ENCODE assay signal across 8 mouse cellular contexts in genomic region chr17:26948316-26949050, GRCm38 (mm10). TPM values are rescaled to one million over a fixed set of nuclear protein-coding genes. Genes with fewer than 3 reads are reported as not detected.
DNase-seq lines count a peak whose midpoint lies in the region; ATAC-seq and TF ChIP-seq lines count a peak whose summit lies in the region.

No protein-coding gene starts in this region.

- H3K9ac ChIP-seq in ES-E14 (ENCODE audit: insufficient read depth, low read depth, low read length, poor library complexity, severe bottlenecking), result peak overlapping the region; percentile 69
- H3K9ac ChIP-seq in heart, embryonic 16.5 days (ENCODE audit: low read length), result peak overlapping the region; percentile 85

- no peaks in the 10 kb centered on the region for H3K27me3 ChIP-seq in heart, embryonic 16.5 days (ENCODE audit: control insufficient read depth, insufficient read depth, low read length)

- H3K4me2 ChIP-seq in heart, embryonic 16.5 days (ENCODE audit: low read depth, low read length), result peak overlapping the region; percentile 98

- H3K9me3 ChIP-seq in ES-E14 (ENCODE audit: control insufficient read depth, insufficient read depth, low read depth, low read length), result no peaks in the 10 kb centered on the region
- H3K9me3 ChIP-seq in heart, embryonic 16.5 days (replicated peaks; ENCODE audit: control insufficient read depth, low read length), result no peaks in the 10 kb centered on the region

- peak overlapping the region; percentile 50 to 77 for H3K4me3 ChIP-seq in ES-E14 (ENCODE audit: insufficient read depth in 1 of 2, low read depth in 1 of 2, low read length in 2 of 2, poor library complexity in 1 of 2, severe bottlenecking in 1 of 2)
- peak overlapping the region; percentile 77 for H3K4me3 ChIP-seq in heart, embryonic 16.5 days (ENCODE audit: low read length)

- ATAC-seq in frontal cortex, adult (ENCODE audit: low TSS enrichment), result no peak
- no peak for ATAC-seq in heart, embryonic 16.5 days (replicated peaks; ENCODE audit: extremely low read depth, insufficient read depth, low FRiP score)

- peak; percentile 47 to 54 for DNase-seq in frontal cortex, postnatal 36 days (ENCODE audit: low spot score in 2 of 2)
- DNase-seq in ES-E14 (ENCODE audit: low read depth, low spot score), result no peak
- DNase-seq in embryo, embryonic 10.5 days (ENCODE audit: low spot score), result peak; percentile 66
- DNase-seq in kidney, postnatal 25 days, result peak; percentile 62 to 78
- DNase-seq in lung, postnatal 36 days, result peak; percentile 46
- peak; percentile 61 to 73 for DNase-seq in spleen, postnatal 10 days (ENCODE audit: low spot score in 2 of 2)

- 0% methylated on average over 40 of the region's 87 CpGs for WGBS in heart, embryonic 16.5 days

- H3K27ac ChIP-seq in ES-E14 (ENCODE audit: insufficient read depth, low read depth, low read length, poor library complexity, severe bottlenecking), result no peak overlapping the region
- peak overlapping the region; percentile 60 for H3K27ac ChIP-seq in heart, embryonic 16.5 days (ENCODE audit: low read length)

- in situ Hi-C loops in ES-E14 (cut with MboI; ENCODE audit: low sequenced_read_pairs in 2 of 2, unreplicated experiment in 2 of 2), result no loop called here

- peaks cover 0 to 37% of the 10 kb centered on the region in 2 experiments; a peak in 2 of 4 replicates for H3K4me1 ChIP-seq in ES-E14 (ENCODE audit: control insufficient read depth in 2 of 2, insufficient read depth in 2 of 2, low read length in 2 of 2, poor library complexity in 1 of 2)
- H3K4me1 ChIP-seq in heart, embryonic 16.5 days (ENCODE audit: control insufficient read depth, insufficient read depth, low read length), result peaks cover 55% of the 10 kb centered on the region

- H3K36me3 ChIP-seq in ES-E14 (ENCODE audit: control insufficient read depth, insufficient read depth, low read length, poor library complexity, severe bottlenecking), result no peaks in the 10 kb centered on the region; the same call in 1 of the 2 replicates
- H3K36me3 ChIP-seq in heart, embryonic 16.5 days (ENCODE audit: control insufficient read depth, insufficient read depth), result no peaks in the 10 kb centered on the region

TF ChIP-seq in ES-E14, 5 proteins besides CTCF, POLR2A, EP300 and RAD21:
- TF ChIP-seq ZNF384 (IDR thresholded peaks at IDR 0.05; ENCODE audit: low read depth, low read length) (no peak), CHD2 (IDR thresholded peaks at IDR 0.05; ENCODE audit: low read depth, low read length) (no peak), MAFK (IDR thresholded peaks at IDR 0.05; ENCODE audit: insufficient read depth, low read depth, low read length) (no peak), HCFC1 (IDR thresholded peaks at IDR 0.05; ENCODE audit: borderline replicate concordance, insufficient read depth, low read length) (no peak), ZC3H11A (IDR thresholded peaks at IDR 0.05; ENCODE audit: borderline replicate concordance, low read depth, low read length) (no peak)

RNA-seq across cellular contexts. Expression of gene Syngap1, which starts 7.4 kb away (rescaled TPM):
- total RNA-seq in ES-E14 (2012; rRNA removed), result 6.6 and 10.3 TPM in 2 replicates
- 1.2 and 1.3 TPM in 2 replicates for polyA plus RNA-seq in heart, embryonic 16.5 days (2015; fragmentation: Nextera tagmentation; extraction: Ambion mirVana)

RNA-seq across cellular contexts. Expression of gene Cuta, which starts 9.1 kb away (rescaled TPM):
- total RNA-seq in ES-E14 (2012; rRNA removed), result 43.0 and 60.0 TPM in 2 replicates
- polyA plus RNA-seq in heart, embryonic 16.5 days (2015; fragmentation: Nextera tagmentation; extraction: Ambion mirVana), result 163 and 169 TPM in 2 replicates

RNA-seq across cellular contexts. Expression of gene Phf1, which starts 15.6 kb away (rescaled TPM):
- total RNA-seq in ES-E14 (2012; rRNA removed), result 9.4 and 13.3 TPM in 2 replicates
- 7.5 and 8.7 TPM in 2 replicates for polyA plus RNA-seq in heart, embryonic 16.5 days (2015; fragmentation: Nextera tagmentation; extraction: Ambion mirVana)

RNA-seq across cellular contexts. Expression of gene Zbtb9, which starts 24.5 kb away (rescaled TPM):
- total RNA-seq in ES-E14 (2012; rRNA removed), result 6.7 and 8.2 TPM in 2 replicates
- 10.0 and 12.0 TPM in 2 replicates for polyA plus RNA-seq in heart, embryonic 16.5 days (2015; fragmentation: Nextera tagmentation; extraction: Ambion mirVana)

RNA-seq across cellular contexts. Expression of gene Kifc5b, which starts 31.6 kb away (rescaled TPM):
- 52.5 and 83.4 TPM in 2 replicates for total RNA-seq in ES-E14 (2012; rRNA removed)
- 6.2 and 6.9 TPM in 2 replicates for polyA plus RNA-seq in heart, embryonic 16.5 days (2015; fragmentation: Nextera tagmentation; extraction: Ambion mirVana)
